In genomic region chr2:121289730-121290540, GRCm38 (mm10) we compare ENCODE assay signal across 8 mouse cellular contexts. TPM values are rescaled to one million over a fixed set of nuclear protein-coding genes. Genes with fewer than 3 reads are reported as not detected.
DNase-seq lines count a peak whose midpoint lies in the region; ATAC-seq and TF ChIP-seq lines count a peak whose summit lies in the region.

No protein-coding gene starts in this region.

- TF ChIP-seq EP300 in heart, adult 2 months (IDR thresholded peaks at IDR 0.05; ENCODE audit: insufficient read depth, low read depth, low read length): no peak

- H3K9ac ChIP-seq in heart, adult 2 months (ENCODE audit: low read depth, low read length): peak overlapping the region; percentile 27; the same call in 1 of the 2 replicates
- H3K9ac ChIP-seq in neural tube, embryonic 12.5 days: peak overlapping the region; percentile 58; the same call in 1 of the 2 replicates

- intact Hi-C loops in heart, adult 2 months (cut with DNase I): no loop called here
- intact Hi-C loops in heart, postnatal 25 days (cut with DNase I): loop anchor here (2.0 kb wide), 1 partner anchor 19 kb away; the partner anchor contains the start of gene Trp53bp1

- 9% methylated on average over 36 of the region's 36 CpGs for WGBS in heart, adult 2 months
- WGBS in neural tube, embryonic 12.5 days: 3% methylated on average over 36 of the region's 36 CpGs

- H3K4me1 ChIP-seq in heart, adult 2 months (ENCODE audit: control insufficient read depth, insufficient read depth, low read length): peaks cover 11% of the 10 kb centered on the region
- H3K4me1 ChIP-seq in cortical plate, adult 2 months (ENCODE audit: control insufficient read depth, insufficient read depth, low read length): peaks cover 6% of the 10 kb centered on the region; the same call in 1 of the 2 replicates
- peaks cover 40% of the 10 kb centered on the region for H3K4me1 ChIP-seq in neural tube, embryonic 12.5 days

- H3K36me3 ChIP-seq in heart, adult 2 months (ENCODE audit: control insufficient read depth, insufficient read depth, low read length): no peaks in the 10 kb centered on the region
- H3K36me3 ChIP-seq in neural tube, embryonic 12.5 days: no peaks in the 10 kb centered on the region

- H3K4me3 ChIP-seq in heart, adult 2 months: peak overlapping the region; percentile 63
- H3K4me3 ChIP-seq in cortical plate, adult 2 months (ENCODE audit: insufficient read depth, low read length): peak overlapping the region; percentile 69
- H3K4me3 ChIP-seq in neural tube, embryonic 12.5 days: peak overlapping the region; percentile 58

- no peaks in the 10 kb centered on the region for H3K9me3 ChIP-seq in neural tube, embryonic 12.5 days

- DNase-seq in heart, adult 2 months: no peak
- no peak for DNase-seq in heart, postnatal 25 days (ENCODE audit: low spot score)
- DNase-seq in CD4-positive helper T cell, adult 2 months (ENCODE audit: low read depth, low spot score): peak; percentile 34
- DNase-seq in induced T-regulatory cell, adult 2 months (ENCODE audit: low read depth): peak; percentile 55
- no peak for DNase-seq in gastrocnemius, adult 8-10 months (ENCODE audit: low spot score in 2 of 2)
- DNase-seq in lung, postnatal 14 days: no peak

- peak; percentile 42 for TF ChIP-seq CTCF in heart, adult 2 months (IDR thresholded peaks at IDR 0.05)
- 0 out of 2 replicates have a peak, but pooled peaks have one; percentile 23 for TF ChIP-seq CTCF in cortical plate, adult 2 months (IDR thresholded peaks at IDR 0.05; ENCODE audit: extremely low read depth, insufficient read depth, low read length)

- no peaks in the 10 kb centered on the region for H3K27me3 ChIP-seq in heart, adult 2 months (ENCODE audit: control insufficient read depth, insufficient read depth, low read length)
- H3K27me3 ChIP-seq in neural tube, embryonic 12.5 days (replicated peaks): no peaks in the 10 kb centered on the region; the same call in 1 of the 2 replicates

- H3K27ac ChIP-seq in heart, adult 2 months: no peak overlapping the region
- H3K27ac ChIP-seq in cortical plate, adult 2 months (ENCODE audit: insufficient read depth, low read length): peak overlapping the region; percentile 30; the same call in 1 of the 2 replicates
- no peak overlapping the region for H3K27ac ChIP-seq in neural tube, embryonic 12.5 days

- H3K4me2 ChIP-seq in neural tube, embryonic 12.5 days (replicated peaks): peak overlapping the region; percentile 86

- no peak for TF ChIP-seq POLR2A in heart, adult 2 months (IDR thresholded peaks at IDR 0.05; ENCODE audit: insufficient read depth, low read depth, low read length)
- no peak for TF ChIP-seq POLR2A in cortical plate, adult 2 months (IDR thresholded peaks at IDR 0.05; ENCODE audit: extremely low read depth, insufficient read depth, low read length)

- ATAC-seq in neural tube, embryonic 12.5 days (ENCODE audit: low FRiP score, low read depth): peak; percentile 45; the same call in 1 of the 2 replicates

- no peaks in the 10 kb centered on the region for H3K79me2 ChIP-seq in heart, adult 2 months (replicated peaks; ENCODE audit: control insufficient read depth, insufficient read depth, low read length)

RNA-seq across cellular contexts. Expression of gene Map1a, which starts 0.5 kb away (rescaled TPM):
- 1 to 10 TPM; 4.4 to 5.8 TPM for total RNA-seq in heart, adult 2 months (2021)
- polyA plus RNA-seq in heart, adult 2 months (2012; rRNA removed): 3.1 and 4.3 TPM in 2 replicates
- 1 to 10 TPM; 4.5 to 5.1 TPM for total RNA-seq in heart, postnatal 25 days (2021)
- polyA plus RNA-seq in cortical plate, adult 2 months (2012; rRNA removed): 246 and 252 TPM in 2 replicates
- 10.3 and 12.6 TPM in 2 replicates for polyA plus RNA-seq in neural tube, embryonic 12.5 days (2016; fragmentation: Nextera tagmentation; extraction: Ambion mirVana)
- total RNA-seq in gastrocnemius, adult 8-10 months (2022): 10 to 100 TPM in 3 of 4 experiments, 1 to 10 TPM in 1; 7.9 to 12.2 (median 10.8) TPM

RNA-seq across cellular contexts. Expression of gene Trp53bp1, which starts 18.7 kb away (rescaled TPM):
- 10 to 100 TPM; 28.3 to 29.4 TPM for total RNA-seq in heart, adult 2 months (2021)
- 13.0 and 25.6 TPM in 2 replicates for polyA plus RNA-seq in heart, adult 2 months (2012; rRNA removed)
- total RNA-seq in heart, postnatal 25 days (2021): 10 to 100 TPM; 28.4 to 28.9 TPM
- 63.6 and 64.0 TPM in 2 replicates for polyA plus RNA-seq in cortical plate, adult 2 months (2012; rRNA removed)
- polyA plus RNA-seq in neural tube, embryonic 12.5 days (2016; fragmentation: Nextera tagmentation; extraction: Ambion mirVana): 177 and 178 TPM in 2 replicates
- 10 to 100 TPM; 16.4 to 33.0 (median 23.5) TPM for total RNA-seq in gastrocnemius, adult 8-10 months (2022)

Comparison
In these comparisons a context has a peak if more than half of its experiments do, and no peak if none do; other contexts are left out.
1. DNase-seq: peak in CD4-positive helper T cell, adult 2 months (single experiment) and induced T-regulatory cell, adult 2 months (single experiment); none in heart, adult 2 months (0 of 2), heart, postnatal 25 days (single experiment), gastrocnemius, adult 8-10 months (0 of 2) and lung, postnatal 14 days (single experiment).
2. Peak in every context shown above with its lines, with median percentiles within 50 percentile points of each other: H3K4me3 ChIP-seq.